Mouse (Mus musculus) cerebellum, adult (tissue): ENCODE results near the gene Nupl1.
A peak's percentile ranks its signal among the peaks of the same experiment; 100 is the strongest.

Experiments
- ATAC-seq: cut with Nextera tagmentation; 2 replicates; pipeline ENCODE4 v1.9.2; 2017; ENCODE audit warnings: mild to moderate bottlenecking, moderate library complexity, mixed read lengths; ENCODE audit not compliant: insufficient number of reproducible peaks, low FRiP score, low TSS enrichment

Gene Nupl1

DNA sequence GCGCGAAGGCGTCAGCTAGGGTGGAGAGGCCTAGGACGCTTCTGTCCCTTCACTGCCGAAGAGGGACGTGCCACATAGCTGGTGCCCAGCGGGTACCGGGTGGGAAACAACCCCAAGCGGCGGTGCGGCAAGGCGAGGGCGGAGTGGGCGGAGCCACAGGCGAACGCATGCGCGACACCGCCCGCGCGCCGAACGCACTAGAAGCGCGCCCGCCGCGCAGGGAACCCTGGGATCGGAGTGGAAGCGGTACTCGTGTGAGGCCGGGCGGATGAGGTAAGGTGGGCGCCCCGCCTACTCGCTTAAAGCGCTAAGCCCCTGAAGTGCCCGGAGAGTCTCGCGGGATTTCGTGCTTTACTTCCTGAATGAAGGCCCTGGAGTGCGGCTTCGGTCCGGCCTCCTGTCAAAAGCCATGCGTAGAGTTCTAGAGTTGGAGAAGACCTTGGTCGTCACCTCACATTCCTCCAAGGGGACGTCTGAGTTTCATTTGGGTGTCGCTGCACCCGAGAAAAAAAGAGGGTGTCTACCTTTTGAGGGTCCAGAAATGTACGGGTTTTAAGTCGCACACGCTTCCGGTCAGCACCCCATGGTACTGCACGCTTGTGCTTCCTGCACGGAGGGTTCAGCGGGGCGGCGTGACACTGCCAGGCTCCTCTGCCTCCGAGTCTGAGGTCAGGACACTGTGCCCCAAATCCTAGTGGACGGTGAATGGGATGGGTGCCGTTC lies at the start of gene Nupl1, which contains the start of gene Gm49336:
Gene Nupl1 (minus strand): TSS at position 151 of the 723 bp plus-strand sequence.
Gene Gm49336 (minus strand): TSS at position 227 of the 723 bp plus-strand sequence.
- peak; percentile 98 for ATAC-seq

DNA sequence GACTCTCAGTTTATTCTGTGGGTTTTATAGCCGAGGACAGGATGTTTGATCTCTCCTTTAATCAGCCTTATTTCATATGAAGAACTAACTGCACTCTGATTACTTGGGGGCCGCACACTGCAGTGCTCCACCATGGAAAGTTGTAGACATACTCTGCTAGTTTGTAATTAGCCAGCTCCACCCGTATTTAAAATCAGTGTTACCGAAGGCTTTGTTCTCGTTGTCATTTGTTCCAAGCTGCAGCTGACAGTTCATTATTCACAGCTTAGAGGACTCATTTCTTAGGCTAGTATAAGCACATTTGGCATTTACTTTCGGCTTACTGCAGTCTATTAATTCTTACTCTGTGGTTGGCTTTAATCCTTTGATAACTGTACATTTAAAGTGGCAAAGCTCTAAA lies 49.8 kb upstream of the Nupl1 start:
- ATAC-seq: no peak

DNA sequence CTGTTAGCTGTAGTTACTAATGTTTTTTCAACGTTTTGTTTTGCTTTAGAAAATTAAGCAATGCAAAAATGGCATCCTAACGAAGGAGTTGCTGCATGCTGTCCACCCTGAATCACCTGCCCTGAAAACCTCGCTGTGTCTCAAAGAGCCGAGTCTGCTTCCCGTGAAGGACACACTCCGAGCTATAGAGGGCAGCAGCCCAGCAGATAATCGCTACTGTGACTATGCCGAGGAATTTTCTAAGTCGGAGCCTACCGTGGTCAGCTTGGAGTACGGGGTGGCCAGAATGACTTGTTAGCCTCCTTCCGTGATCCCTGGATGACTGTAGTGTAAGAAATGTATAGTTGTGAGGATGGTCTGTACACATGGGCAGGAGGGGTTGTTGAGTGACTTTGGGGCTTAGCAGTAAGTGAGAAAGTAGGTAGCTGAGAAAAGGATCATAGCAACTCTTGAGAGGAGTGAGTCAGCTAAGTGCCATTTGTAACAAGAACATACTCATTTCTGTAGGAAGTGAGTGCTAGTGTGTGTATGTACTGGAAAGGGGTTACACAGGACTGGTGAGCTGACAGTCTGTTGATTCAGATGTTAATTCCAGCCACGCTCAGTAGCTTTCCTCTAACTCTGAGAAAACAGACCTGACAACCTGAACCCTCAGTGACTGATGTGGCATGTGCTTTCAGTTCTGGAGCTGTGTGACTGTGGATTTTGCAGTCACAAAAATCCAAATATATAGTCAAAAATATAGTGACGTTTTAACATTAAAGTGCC lies 49.2 kb upstream of the Nupl1 start:
- peak; percentile 86 for ATAC-seq

DNA sequence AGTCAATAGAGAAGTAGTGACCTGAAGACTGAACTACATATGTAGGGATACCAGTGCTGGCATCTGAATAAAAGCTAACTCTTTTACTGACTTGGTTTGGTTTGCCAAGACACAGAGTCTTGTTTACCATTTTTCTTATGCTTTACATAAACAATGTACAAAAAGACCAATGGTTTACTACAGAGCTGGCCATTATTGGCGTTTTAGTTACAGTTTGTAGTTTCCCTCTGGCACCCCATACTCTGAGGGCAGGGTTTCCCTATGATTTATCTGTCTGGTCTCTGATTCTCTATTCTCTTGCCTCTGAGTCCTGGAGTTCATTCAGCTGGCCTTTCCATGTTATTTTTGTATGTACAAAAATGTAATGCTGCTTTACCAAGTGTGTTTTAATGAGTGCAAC lies 44.3 kb upstream of the Nupl1 start:
- ATAC-seq: no peak

DNA sequence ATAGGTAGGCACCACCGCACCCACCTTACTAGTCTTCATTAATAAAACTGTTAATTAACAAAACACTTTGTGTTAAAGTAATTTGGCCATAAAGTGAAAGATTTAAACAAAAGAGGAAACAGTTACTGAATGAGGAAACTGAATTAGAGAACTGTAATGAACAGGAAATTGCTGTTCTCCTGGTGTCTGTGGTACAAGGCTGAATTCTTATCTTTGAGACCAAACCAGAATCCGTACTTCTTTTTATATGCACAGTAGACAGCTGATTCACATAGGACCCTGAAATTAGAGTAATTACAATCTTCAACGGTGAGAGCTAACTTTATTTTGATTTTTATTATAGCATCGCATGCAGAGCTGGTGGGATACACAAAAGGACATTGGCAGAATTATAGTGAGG lies 39.1 kb upstream of the Nupl1 start:
- no peak for ATAC-seq

DNA sequence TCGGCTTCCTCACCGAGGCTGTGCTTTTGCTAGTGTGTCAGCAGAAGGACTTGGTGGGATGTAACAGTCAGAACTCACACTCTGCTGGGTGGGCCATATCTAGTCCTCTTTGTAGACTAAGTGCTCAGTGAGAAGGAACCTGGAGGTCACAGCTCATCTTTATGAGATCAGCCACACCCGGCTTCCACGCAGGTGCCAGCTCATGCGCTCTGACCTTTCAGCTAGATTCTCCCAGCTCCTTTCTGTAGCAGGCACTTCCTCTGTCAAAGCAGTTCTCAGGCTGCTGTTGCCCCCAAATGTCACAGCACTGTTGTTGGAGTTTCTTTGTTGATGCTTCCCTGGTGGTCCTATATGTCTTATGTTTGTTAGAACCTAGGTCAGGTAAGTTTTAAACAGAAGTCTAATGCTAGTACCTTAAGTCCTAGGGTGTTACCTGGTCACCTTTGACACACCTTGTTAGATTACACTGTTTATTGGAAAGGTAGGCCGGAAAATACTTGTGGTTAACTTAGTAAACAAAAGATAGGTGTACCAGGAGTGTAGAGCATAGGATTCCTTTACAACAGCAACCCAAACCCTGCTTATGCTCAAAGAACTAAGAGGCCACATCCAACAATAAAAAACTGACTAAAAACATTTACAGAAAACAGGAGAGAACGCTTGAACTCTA lies 35.1 kb upstream of the Nupl1 start:
- no peak for ATAC-seq

DNA sequence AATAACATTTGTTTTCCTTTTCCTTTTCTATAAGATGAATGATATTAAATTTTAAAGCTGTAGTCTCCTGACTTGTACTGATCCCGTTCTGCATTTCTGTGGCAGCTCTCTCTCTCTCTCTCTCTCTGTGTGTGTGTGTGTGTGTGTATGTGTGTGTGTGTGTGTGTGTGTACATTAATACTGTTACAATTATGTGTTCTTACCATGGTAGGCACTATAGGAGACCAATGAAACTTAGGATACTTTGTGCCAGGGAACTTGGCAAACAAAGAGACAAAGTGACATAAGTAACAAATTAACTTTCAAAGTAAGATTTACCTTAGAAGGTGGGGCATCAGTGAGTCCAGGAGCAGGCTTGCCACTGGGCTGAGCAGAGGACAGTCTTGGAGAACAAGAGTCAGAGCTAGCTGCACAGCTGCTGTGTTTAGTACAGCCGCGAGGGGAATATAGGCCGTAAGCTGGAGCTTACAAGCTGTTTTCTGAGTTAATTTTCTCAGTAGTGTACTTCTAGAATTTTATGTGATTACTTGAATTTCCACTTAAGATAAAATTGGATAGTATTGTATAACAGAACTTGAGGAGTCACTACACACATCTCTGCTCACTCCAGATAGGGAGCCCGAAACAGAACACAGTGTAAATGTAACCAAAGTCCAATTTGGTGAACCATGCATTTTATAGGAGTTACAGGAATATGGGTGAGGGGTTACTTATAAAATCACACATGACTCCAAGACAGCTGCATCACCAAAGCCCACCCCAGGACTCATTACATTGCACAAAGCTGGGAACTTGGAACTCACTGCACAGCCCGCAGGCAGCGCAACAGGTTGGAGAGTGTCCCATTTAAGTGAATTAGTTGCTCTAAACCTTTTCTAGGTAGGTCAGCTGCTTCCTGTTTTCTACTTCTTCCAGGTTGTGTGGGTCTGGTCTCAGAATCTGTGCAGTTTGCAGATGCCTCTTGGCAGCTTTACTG lies 24.4 kb upstream of the Nupl1 start:
- ATAC-seq: no peak

DNA sequence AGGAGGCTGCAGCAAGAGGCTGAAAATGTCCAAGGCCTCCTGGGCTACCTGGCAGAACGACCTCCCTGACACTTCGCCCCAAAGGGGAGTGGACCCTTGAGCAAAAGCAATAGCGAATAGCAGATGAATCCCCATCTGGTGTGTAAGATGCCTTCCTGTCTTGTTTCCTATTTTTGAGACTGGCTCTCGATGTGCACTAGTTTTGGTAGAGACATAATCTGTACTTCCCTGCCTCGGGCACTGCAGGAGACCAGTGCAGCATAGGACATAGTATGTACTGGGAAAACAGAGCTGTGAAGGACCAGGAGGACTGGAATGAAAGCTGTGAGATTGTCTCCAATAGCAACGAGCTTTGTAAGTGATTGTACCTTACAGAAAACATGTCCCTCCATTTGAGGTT lies 22.1 kb upstream of the Nupl1 start:
- no peak for ATAC-seq

DNA sequence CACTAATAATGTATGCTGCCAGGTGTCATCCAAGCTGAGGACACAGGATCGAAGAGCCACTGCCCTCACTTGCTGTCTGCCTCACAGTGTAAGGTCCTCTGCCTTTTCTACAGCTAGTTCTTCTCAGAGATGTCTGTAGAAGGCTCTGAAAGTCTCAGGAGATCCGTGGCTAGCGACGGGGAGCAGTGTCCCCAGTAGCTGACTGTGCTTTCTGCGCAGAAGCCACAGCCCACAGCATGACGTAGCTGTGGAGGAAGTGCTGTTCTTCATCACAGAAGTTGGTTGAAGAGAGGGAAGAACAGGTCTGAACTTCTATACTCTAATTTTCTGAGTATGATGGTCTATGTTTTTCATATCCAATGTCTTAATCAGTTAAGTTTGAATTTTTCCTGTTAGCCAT lies 18.1 kb upstream of the Nupl1 start:
- no peak for ATAC-seq

DNA sequence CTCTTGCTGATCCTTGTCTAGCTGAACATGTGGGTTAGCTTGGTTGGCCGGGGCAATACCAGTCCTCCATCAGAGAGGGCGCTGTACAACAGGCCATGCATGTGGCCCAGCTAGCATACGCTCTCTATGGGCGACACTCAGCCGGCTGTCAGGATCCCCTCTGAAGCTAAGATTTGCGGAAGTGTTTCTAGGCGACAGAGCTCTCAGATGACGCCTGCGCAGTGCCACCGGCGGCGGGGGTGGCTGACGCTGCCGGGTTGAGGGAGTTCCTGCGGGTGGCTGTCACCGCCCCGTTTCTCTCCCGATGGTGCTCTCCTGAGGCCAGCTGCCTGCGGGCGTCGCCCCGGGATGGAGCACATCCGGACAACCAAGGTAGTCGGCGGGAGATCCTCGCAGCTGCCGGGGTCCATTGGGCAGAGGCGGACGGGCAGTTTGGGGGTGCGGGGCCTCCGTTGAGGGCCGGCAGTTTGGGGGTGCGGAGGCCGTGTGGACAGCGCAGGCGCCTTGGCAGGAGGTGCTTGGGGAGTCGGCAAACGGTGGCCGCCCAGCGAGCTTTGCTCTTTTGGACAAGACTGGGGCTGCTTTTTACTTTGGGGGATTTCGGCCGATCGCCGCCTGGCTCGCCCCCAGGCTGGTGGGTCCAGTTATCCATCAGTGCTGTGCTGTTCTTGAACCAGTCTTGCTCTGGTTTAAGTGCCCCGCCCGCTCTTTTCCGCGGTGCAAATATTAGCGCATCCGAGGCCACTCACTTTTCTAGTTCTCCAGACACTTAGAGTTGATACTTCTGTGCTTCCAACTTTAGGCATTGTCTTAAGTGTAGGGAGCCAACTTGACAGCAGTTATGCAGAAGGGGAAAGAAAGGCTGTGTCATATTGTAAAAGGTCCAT lies 14.0 kb upstream of the Nupl1 start, which contains the start of gene Mtmr6:
Gene Mtmr6 (plus strand): TSS at position 239 of the 887 bp plus-strand sequence.
- ATAC-seq: peak; percentile 99

DNA sequence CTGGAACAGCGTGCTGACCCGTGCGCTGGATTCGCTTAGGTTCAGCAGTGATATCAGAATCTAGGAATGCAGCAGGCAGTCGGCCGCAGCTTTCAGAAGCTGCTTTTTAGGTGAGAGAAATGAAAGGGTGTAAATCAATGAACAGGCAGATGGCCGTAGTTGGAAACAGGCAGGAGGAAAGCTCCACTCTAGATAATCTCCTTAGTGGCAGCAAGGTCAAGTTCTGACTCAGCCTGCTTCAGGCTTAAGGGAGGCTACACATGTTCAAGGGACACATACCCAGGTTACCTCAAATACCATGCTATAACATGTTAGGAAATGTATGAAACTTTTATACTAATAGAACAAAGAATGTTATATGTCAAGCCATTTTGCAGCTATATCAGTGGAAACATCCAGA lies 11.1 kb upstream of the Nupl1 start:
- ATAC-seq: no peak

DNA sequence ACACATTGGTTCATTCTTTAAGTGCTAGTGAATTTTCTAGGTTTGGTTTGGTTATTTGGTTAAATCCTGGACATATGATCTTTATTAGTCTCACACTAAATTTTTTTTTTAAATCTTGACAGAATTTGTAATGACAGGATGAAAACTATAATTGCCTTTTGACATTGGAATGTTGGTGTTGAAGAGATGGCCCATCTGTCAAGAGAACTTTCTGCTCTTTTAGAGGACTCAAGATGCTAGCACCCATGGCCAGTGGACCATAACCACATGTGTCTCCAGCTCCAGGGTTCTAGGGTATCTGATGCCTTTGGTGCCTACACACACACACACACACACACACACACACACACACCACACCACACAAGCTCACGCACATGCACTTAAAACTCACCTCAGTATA lies 6.6 kb upstream of the Nupl1 start:
- no peak for ATAC-seq

DNA sequence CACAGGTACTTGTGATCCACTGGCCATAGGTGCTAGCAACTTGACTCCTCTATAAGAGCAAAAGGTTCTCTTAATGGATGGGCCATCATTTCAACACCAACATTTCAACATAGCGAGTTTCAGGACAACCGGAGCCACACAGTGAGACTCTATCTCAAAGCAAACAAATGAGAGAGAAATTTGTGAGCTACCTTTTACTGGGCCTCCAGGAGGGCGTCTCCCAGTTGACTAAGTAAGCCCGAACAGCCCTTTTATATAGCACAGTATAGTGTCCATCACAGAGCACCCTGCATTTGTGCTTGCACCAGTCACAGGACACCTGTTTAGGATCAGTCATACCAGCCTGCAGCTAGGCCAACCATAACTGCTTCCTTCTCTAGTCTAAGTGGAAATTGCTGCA lies 5.9 kb upstream of the Nupl1 start:
- no peak for ATAC-seq

DNA sequence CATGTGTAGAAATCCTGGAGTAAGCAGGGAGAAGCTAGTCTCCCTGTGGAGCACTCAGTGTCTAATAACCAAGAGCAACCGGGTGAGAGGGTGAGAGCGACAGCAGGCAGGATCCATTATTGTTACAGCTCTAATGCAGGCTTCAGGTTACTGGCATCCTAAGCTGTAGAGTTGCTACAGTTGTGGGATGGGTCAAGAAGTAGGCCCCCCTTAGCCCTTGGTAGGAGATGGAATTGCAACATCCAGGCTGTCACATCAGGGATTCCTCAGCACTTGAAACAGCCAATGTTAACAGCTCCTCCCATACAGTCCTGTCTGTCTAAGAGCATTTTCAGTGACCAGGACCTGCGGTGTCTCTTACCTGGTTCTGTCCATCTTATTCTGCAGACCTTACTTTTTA lies 5.1 kb upstream of the Nupl1 start:
- ATAC-seq: no peak

DNA sequence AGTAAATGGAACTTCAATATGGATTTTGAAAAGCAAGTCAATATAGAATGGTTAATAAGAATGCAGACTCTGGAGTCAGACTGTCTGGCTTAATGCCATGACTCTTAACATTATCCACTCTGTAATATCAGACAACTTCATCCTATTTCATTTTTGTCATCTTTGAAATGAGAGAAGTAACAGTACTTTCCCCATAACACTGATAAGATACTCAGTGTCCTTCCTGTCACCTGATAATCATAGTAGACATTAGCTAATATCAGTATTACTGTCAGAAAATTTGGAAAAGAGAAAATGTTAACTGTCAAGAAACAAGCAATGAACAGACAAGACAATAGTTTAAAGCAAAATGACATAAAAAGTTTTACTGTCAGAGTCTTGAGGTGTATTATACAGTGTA lies 3.5 kb upstream of the Nupl1 start:
- ATAC-seq: no peak

DNA sequence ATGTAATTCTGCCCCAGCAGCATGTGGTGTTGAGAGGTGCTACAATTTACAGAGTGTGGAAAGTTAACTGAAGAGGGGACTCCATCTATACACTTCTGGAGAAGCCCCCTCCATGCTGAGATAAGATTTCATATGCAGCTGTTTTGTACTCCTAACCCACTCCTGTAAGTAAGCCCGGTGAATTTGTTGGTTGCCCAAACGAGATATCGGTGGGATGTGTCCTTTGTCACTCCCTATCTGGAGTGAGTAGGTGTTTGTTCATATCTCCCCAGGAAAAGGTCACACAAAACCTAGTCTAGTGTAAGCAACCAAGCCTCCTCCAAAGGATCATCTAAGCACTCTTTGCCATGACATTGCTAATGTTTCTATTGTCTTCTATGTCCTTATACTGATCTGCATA lies 2.2 kb upstream of the Nupl1 start:
- no peak for ATAC-seq

DNA sequence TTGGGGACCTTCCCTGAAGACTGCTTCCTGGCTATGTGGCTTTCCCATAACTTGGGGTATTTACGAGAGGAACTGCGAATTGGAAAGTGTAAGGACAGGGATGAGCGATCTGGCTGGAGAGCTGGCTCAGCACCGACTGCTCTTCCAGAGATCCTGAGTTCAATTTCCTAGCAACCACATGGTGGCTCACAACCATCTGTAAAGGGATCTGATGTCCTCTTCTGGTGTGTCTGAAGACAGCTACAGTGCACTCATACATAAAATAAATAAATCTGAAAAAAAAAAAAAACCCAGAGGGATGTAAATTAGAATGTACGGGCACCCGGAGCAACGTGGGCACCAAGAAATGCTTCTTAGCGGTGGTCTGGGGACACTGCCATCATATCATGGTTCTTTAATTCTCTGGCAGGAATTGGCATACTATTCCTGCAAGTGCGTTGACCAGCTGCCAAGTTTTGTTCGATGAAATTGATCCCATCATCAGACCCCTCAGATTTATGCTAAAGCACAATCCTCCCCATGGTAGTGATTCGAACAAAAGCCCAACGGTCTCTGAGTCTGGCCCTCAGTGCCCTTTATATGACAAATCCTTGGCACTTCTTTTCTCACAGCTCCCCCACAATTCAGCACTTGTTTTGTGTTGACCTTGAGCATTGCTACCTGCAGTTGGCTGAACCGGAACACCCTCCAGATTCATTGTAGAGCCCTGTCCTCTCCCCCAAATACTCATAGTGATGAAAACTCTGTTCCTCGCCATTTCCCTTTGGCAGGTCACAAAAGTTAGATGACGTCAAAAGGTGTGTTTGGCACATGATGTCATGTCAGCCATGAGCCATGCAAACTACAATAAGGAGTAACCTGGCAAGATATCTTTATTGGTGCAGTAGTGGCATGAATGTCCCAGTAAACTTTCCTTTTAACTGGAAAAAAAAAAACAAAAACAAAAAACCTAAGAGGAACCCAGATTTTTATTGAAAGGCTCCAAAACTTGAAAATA lies 1.1 kb upstream of the Nupl1 start:
- ATAC-seq: no peak

DNA sequence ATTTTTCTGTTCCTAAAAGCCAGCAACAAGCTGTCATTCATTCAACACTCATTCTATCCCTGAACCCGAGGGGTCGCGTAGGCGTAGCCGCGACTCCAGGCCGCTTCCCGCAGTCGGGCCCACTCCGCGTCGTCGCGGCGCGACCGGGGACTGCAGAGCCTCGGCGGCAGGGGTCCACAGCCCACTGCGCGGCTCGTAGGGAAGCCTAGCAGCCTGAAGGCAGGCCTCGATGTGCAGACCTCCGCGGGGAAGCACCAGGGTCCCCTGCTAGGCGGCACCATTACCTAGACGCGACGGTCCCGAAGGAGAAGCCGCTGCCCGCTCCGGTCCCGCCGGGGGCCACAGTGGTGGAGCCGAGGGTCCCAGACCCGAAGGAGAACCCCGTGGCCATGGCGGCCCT lies 352 bp downstream of the Nupl1 start:
- ATAC-seq: no peak; the same call in 1 of the 2 replicates
